Mouse (Mus musculus) small intestine, adult 2 months (tissue): ENCODE data around the gene Vcl.

Experiments used
- CTCF ChIP-seq: fragments of 200-500 bp; IDR thresholded peaks from 2 replicates; pipeline ENCODE4 v1.5.1; 2012; ENCODE audit warnings: low read depth, mild to moderate bottlenecking, control low read depth, inconsistent platforms, low read length, moderate library complexity, mixed read lengths; ENCODE audit not compliant: insufficient replicate concordance, insufficient read length; ENCODE audit errors: extremely low read depth
- POLR2A ChIP-seq: fragments of 200-500 bp; IDR thresholded peaks from 2 replicates; pipeline ENCODE4 v1.6.1; 2012; ENCODE audit warnings: low read depth, mild to moderate bottlenecking, control low read depth, inconsistent platforms, low read length, moderate library complexity

DNA sequence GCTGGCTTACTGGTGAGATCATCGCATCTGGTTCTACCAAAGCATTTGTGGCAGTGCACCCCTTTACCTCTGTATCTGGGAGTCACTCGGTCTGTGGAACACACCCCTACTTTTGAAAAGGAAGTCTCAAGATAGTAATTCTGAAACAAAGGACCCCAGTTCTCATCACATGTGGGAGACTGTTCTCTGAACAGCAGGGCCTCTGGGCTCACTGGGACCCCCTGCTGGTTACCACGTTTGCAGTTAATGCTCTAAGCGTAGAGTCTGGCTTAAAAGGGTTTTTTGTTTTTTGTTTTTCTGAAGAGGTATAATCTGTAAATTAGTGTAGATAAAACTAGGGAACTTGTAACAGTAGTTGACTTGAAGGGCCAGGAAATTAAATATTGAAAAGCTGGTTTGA lies 42.9 kb upstream of the Vcl start:
- peak; percentile 22; the same call in 1 of the 2 replicates for TF ChIP-seq CTCF
- no peak for TF ChIP-seq POLR2A
